In the genomic region with DNA sequence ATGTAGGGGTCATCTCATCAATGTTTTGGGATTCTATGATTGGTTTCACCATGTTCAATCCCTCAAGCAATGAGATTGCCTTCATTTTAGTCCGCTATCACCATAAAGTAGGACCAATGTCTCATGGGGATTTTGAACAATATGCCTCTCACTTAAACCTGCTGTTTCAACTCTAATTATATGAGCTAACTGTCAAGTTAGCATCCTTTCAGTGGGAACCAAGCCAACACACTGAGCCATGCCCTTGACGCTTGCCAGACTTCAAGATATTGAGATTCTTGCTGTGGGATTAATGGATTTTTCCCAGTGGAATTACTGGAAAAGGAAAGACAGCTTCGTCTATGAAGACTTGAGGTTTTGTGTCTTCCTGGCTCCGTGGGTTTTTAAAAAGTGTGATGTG, we compare ENCODE assay signal across 25 mouse cellular contexts.
DNase-seq lines count a peak whose midpoint lies in the region; ATAC-seq and TF ChIP-seq lines count a peak whose summit lies in the region.
"Had no signal": no experiment of that assay in that cellular context is flagged by ENCODE, and none has a peak within 500 bp of the region (broad histone marks: within the 10 kb centered on the region; RNA-seq: fewer than 3 reads in every experiment).

No protein-coding gene starts in this region.

- WGBS in forebrain, postnatal 0 days: 41% methylated on average over 4 of the region's 4 CpGs
- 72% methylated on average over 4 of the region's 4 CpGs for WGBS in forebrain, embryonic 13.5 days

- H3K36me3 ChIP-seq in forebrain, postnatal 0 days (ENCODE audit: insufficient read depth): no peaks in the 10 kb centered on the region
- H3K36me3 ChIP-seq in forebrain, embryonic 13.5 days (ENCODE audit: poor library complexity, severe bottlenecking): no peaks in the 10 kb centered on the region
- H3K36me3 ChIP-seq: embryonic facial prominence, embryonic 12.5 days; heart, embryonic 12.5 days; limb, embryonic 13.5 days; lung, embryonic 15.5 days; midbrain, embryonic 12.5 days had no signal

- no peak overlapping the region for H3K9ac ChIP-seq in forebrain, postnatal 0 days
- no peak overlapping the region for H3K9ac ChIP-seq in forebrain, embryonic 13.5 days
- H3K9ac ChIP-seq: embryonic facial prominence, embryonic 12.5 days; heart, embryonic 12.5 days; hindbrain, embryonic 14.5 days; limb, embryonic 13.5 days; lung, embryonic 15.5 days; midbrain, embryonic 12.5 days had no signal

- H3K27me3 ChIP-seq in forebrain, postnatal 0 days (ENCODE audit: insufficient read depth, low read length): no peaks in the 10 kb centered on the region
- no peaks in the 10 kb centered on the region for H3K27me3 ChIP-seq in forebrain, embryonic 13.5 days
- H3K27me3 ChIP-seq: CH12.LX; embryonic facial prominence, embryonic 12.5 days; heart, embryonic 12.5 days; limb, embryonic 13.5 days; lung, embryonic 15.5 days; midbrain, embryonic 12.5 days had no signal

- H3K4me1 ChIP-seq in forebrain, postnatal 0 days (ENCODE audit: insufficient read depth): no peaks in the 10 kb centered on the region
- peaks cover 3% of the 10 kb centered on the region; the same call in 1 of the 2 replicates for H3K4me1 ChIP-seq in forebrain, embryonic 13.5 days
- H3K4me1 ChIP-seq: embryonic facial prominence, embryonic 12.5 days; heart, embryonic 12.5 days; limb, embryonic 13.5 days; lung, embryonic 15.5 days; midbrain, embryonic 12.5 days had no signal

- H3K9me3 ChIP-seq in forebrain, postnatal 0 days (ENCODE audit: low read length): no peaks in the 10 kb centered on the region
- H3K9me3 ChIP-seq in forebrain, embryonic 13.5 days (replicated peaks): no peaks in the 10 kb centered on the region
- H3K9me3 ChIP-seq: embryonic facial prominence, embryonic 12.5 days; heart, embryonic 12.5 days; limb, embryonic 13.5 days; lung, embryonic 15.5 days; midbrain, embryonic 12.5 days had no signal

- no peak for TF ChIP-seq POLR2A in brain, embryonic 14.5 days (IDR thresholded peaks at IDR 0.05; ENCODE audit: borderline replicate concordance, extremely low read depth, insufficient read depth, insufficient read length, poor library complexity, severe bottlenecking)

- TF ChIP-seq CTCF in forebrain, postnatal 0 days (IDR thresholded peaks at IDR 0.05; ENCODE audit: low read depth): no peak
- no peak for TF ChIP-seq CTCF in brain, embryonic 14.5 days (IDR thresholded peaks at IDR 0.05; ENCODE audit: borderline replicate concordance, extremely low read depth, insufficient read depth, insufficient read length)

- H3K27ac ChIP-seq in forebrain, postnatal 0 days (ENCODE audit: low read depth, low read length): no peak overlapping the region
- no peak overlapping the region for H3K27ac ChIP-seq in forebrain, embryonic 13.5 days
- H3K27ac ChIP-seq: embryonic facial prominence, embryonic 12.5 days; heart, adult 2 months; hindbrain, embryonic 14.5 days; limb, embryonic 13.5 days; lung, embryonic 15.5 days; midbrain, embryonic 12.5 days had no signal

- no peak overlapping the region for H3K4me2 ChIP-seq in forebrain, postnatal 0 days (ENCODE audit: low read depth)
- H3K4me2 ChIP-seq in forebrain, embryonic 13.5 days: no peak overlapping the region
- H3K4me2 ChIP-seq: embryonic facial prominence, embryonic 12.5 days; heart, embryonic 12.5 days; hindbrain, embryonic 14.5 days; limb, embryonic 13.5 days; liver, embryonic 11.5 days; lung, embryonic 15.5 days; midbrain, embryonic 12.5 days had no signal

- peak; percentile 38 to 42 for DNase-seq in cerebellum, postnatal 10 days
- DNase-seq in cerebellum, adult 11-12 months: no peak
- DNase-seq in forebrain, postnatal 0 days: peak; percentile 51
- DNase-seq in left cerebral cortex, postnatal 4 days: peak; percentile 32
- no peak for DNase-seq in left cerebral cortex, postnatal 36 days (ENCODE audit: low spot score in 2 of 2)
- peak; percentile 86 for DNase-seq in brain, embryonic 14.5 days (ENCODE audit: low read depth)
- DNase-seq: adrenal gland, postnatal 14 days; cerebellum, adult 2 months; embryo, embryonic 11 days; heart, adult 2 months; heart, postnatal 4 days; kidney, adult 11 months; kidney, postnatal 14 days; right cerebral cortex, postnatal 25 days; thymus, postnatal 14 days had no signal

- intact Hi-C loops in left cerebral cortex, postnatal 4 days (cut with DNase I): no loop called here
- intact Hi-C loops in left cerebral cortex, postnatal 36 days (cut with DNase I): no loop called here

- no peak overlapping the region for H3K4me3 ChIP-seq in forebrain, postnatal 0 days (ENCODE audit: low read depth, low read length)
- H3K4me3 ChIP-seq in forebrain, embryonic 13.5 days: no peak overlapping the region
- H3K4me3 ChIP-seq: embryonic facial prominence, embryonic 12.5 days; heart, adult 2 months; heart, embryonic 12.5 days; limb, embryonic 13.5 days; lung, embryonic 15.5 days; midbrain, embryonic 12.5 days had no signal

- ATAC-seq in forebrain, postnatal 0 days: peak; percentile 51; the same call in 1 of the 2 replicates
- no peak for ATAC-seq in forebrain, embryonic 13.5 days
- ATAC-seq: inflammation-experienced regulatory T-cells, adult 6 months had no signal

Comparison
In these comparisons a context has a peak if more than half of its experiments do, and no peak if none do; other contexts are left out.
1. DNase-seq: peak in cerebellum, postnatal 10 days (2 of 2), forebrain, postnatal 0 days (single experiment), left cerebral cortex, postnatal 4 days (single experiment) and brain, embryonic 14.5 days (single experiment); none in cerebellum, adult 11-12 months (single experiment) and left cerebral cortex, postnatal 36 days (0 of 2).